In genomic region chr2:74136624-74137003, GRCm38 (mm10) we compare ENCODE assay signal across 11 mouse cellular contexts.
DNase-seq lines count a peak whose midpoint lies in the region; ATAC-seq lines count a peak whose summit lies in the region.
"Had no signal": no experiment of that assay in that cellular context is flagged by ENCODE, and none has a peak within 500 bp of the region (broad histone marks: within the 10 kb centered on the region; RNA-seq: fewer than 3 reads in every experiment).

No protein-coding gene starts in this region.

- no peaks in the 10 kb centered on the region for H3K9me3 ChIP-seq in heart, embryonic 12.5 days (replicated peaks)
- no peaks in the 10 kb centered on the region for H3K9me3 ChIP-seq in midbrain, embryonic 11.5 days (ENCODE audit: control insufficient read depth, low read length)
- no peaks in the 10 kb centered on the region for H3K9me3 ChIP-seq in midbrain, embryonic 10.5 days (replicated peaks)
- H3K9me3 ChIP-seq in hindbrain, embryonic 16.5 days (ENCODE audit: control insufficient read depth, low read length), result no peaks in the 10 kb centered on the region

- no peak for ATAC-seq in heart, embryonic 12.5 days (ENCODE audit: insufficient number of reproducible peaks, low FRiP score)
- ATAC-seq in midbrain, embryonic 11.5 days (ENCODE audit: low FRiP score), result peak; percentile 69; the same call in 1 of the 2 replicates
- ATAC-seq in hindbrain, embryonic 16.5 days, result peak; percentile 83

- no peak overlapping the region for H3K4me3 ChIP-seq in heart, embryonic 12.5 days
- H3K4me3 ChIP-seq in midbrain, embryonic 11.5 days (ENCODE audit: low read depth, low read length), result no peak overlapping the region
- no peak overlapping the region for H3K4me3 ChIP-seq in midbrain, embryonic 10.5 days
- no peak overlapping the region for H3K4me3 ChIP-seq in hindbrain, embryonic 16.5 days (ENCODE audit: low read length)
- H3K4me3 ChIP-seq: layer of hippocampus, adult 2 months; myocyte had no signal

- 0 out of 2 replicates have a peak overlapping the region, but pooled peaks have one; percentile 24 for H3K4me2 ChIP-seq in heart, embryonic 12.5 days
- no peak overlapping the region for H3K4me2 ChIP-seq in midbrain, embryonic 11.5 days
- peak overlapping the region; percentile 29 for H3K4me2 ChIP-seq in hindbrain, embryonic 16.5 days (ENCODE audit: low read length)

- H3K27ac ChIP-seq in heart, embryonic 12.5 days (ENCODE audit: poor library complexity, severe bottlenecking), result no peak overlapping the region
- H3K27ac ChIP-seq in midbrain, embryonic 11.5 days (ENCODE audit: low read depth, low read length), result no peak overlapping the region
- no peak overlapping the region for H3K27ac ChIP-seq in midbrain, embryonic 10.5 days (replicated peaks)
- no peak overlapping the region for H3K27ac ChIP-seq in hindbrain, embryonic 16.5 days (ENCODE audit: low read depth, low read length)
- H3K27ac ChIP-seq: layer of hippocampus, adult 2 months had no signal

- no peaks in the 10 kb centered on the region for H3K36me3 ChIP-seq in heart, embryonic 12.5 days
- no peaks in the 10 kb centered on the region for H3K36me3 ChIP-seq in midbrain, embryonic 11.5 days (ENCODE audit: control insufficient read depth, insufficient read depth, low read length)
- no peaks in the 10 kb centered on the region for H3K36me3 ChIP-seq in midbrain, embryonic 10.5 days
- H3K36me3 ChIP-seq in hindbrain, embryonic 16.5 days (ENCODE audit: control insufficient read depth, insufficient read depth, low read length), result no peaks in the 10 kb centered on the region

- 20% methylated on average over 9 of the region's 9 CpGs for WGBS in heart, embryonic 12.5 days
- WGBS in midbrain, embryonic 11.5 days, result 25% methylated on average over 9 of the region's 9 CpGs
- WGBS in midbrain, embryonic 10.5 days, result 31% methylated on average over 9 of the region's 9 CpGs
- 8% methylated on average over 9 of the region's 9 CpGs for WGBS in hindbrain, embryonic 16.5 days

- H3K9ac ChIP-seq in heart, embryonic 12.5 days, result no peak overlapping the region
- H3K9ac ChIP-seq in midbrain, embryonic 11.5 days (ENCODE audit: low read length), result no peak overlapping the region
- no peak overlapping the region for H3K9ac ChIP-seq in hindbrain, embryonic 16.5 days (ENCODE audit: low read depth, low read length)

- DNase-seq in heart, adult 18-20 months, result no peak
- peak; percentile 77 for DNase-seq in midbrain, embryonic 11.5 days (ENCODE audit: low spot score, missing footprints)
- no peak for DNase-seq in midbrain, embryonic 10.5 days (ENCODE audit: low spot score)
- peak; percentile 32 to 50 for DNase-seq in right cerebral cortex, postnatal 36 days (ENCODE audit: low spot score in 2 of 2)
- no peak for DNase-seq in testis, postnatal 14 days (ENCODE audit: low spot score)
- no peak for DNase-seq in layer of hippocampus, postnatal 36 days
- DNase-seq: gastrocnemius, postnatal 25 days had no signal

- H3K4me1 ChIP-seq in heart, embryonic 12.5 days (replicated peaks), result peaks cover 10% of the 10 kb centered on the region; the same call in 1 of the 2 replicates
- peaks cover 13% of the 10 kb centered on the region for H3K4me1 ChIP-seq in midbrain, embryonic 11.5 days (ENCODE audit: control insufficient read depth, insufficient read depth, low read length)
- peaks cover 37% of the 10 kb centered on the region for H3K4me1 ChIP-seq in midbrain, embryonic 10.5 days
- peaks cover 10% of the 10 kb centered on the region for H3K4me1 ChIP-seq in hindbrain, embryonic 16.5 days (ENCODE audit: control insufficient read depth, insufficient read depth, low read depth, low read length)

- 0 out of 2 replicates have a peak, but pooled peaks cover 6% of the 10 kb centered on the region for H3K27me3 ChIP-seq in heart, embryonic 12.5 days (replicated peaks)
- no peaks in the 10 kb centered on the region for H3K27me3 ChIP-seq in midbrain, embryonic 11.5 days (ENCODE audit: control insufficient read depth, insufficient read depth, low read length)
- peaks cover 28% of the 10 kb centered on the region for H3K27me3 ChIP-seq in midbrain, embryonic 10.5 days (ENCODE audit: low read depth, poor library complexity, severe bottlenecking)
- no peaks in the 10 kb centered on the region for H3K27me3 ChIP-seq in hindbrain, embryonic 16.5 days (replicated peaks; ENCODE audit: control insufficient read depth, insufficient read depth, low read length)

Comparison
In these comparisons a context has a peak if more than half of its experiments do, and no peak if none do; other contexts are left out.
1. DNase-seq: peak in midbrain, embryonic 11.5 days (single experiment) and right cerebral cortex, postnatal 36 days (2 of 2); none in heart, adult 18-20 months (0 of 2), midbrain, embryonic 10.5 days (single experiment), testis, postnatal 14 days (single experiment) and layer of hippocampus, postnatal 36 days (0 of 2).